Mouse (Mus musculus) midbrain, postnatal 0 days (tissue): ENCODE data around the gene Fbxl16. TPM values are rescaled to one million over a fixed set of nuclear protein-coding genes. Genes with fewer than 3 reads are reported as not detected.

Experiments
- ATAC-seq: fragments of 200-750 bp; cut with Nextera tagmentation; 2 replicates; pipeline ENCODE4 v1.8.0; 2017; ENCODE audit warnings: moderate number of reproducible peaks, mild to moderate bottlenecking, moderate TSS enrichment, moderate library complexity; ENCODE audit not compliant: low FRiP score
- DNase-seq: peaks from one replicate; pipeline ENCODE4 v3.0.0-alpha.2; 2015; ENCODE audit warnings: low spot score
- H3K27ac ChIP-seq: fragments of 300-500 bp; sonication (generic); 2 replicates; pipeline ENCODE4 v1.5.1; 2014; ENCODE audit warnings: low read depth, mild to moderate bottlenecking, low read length, mixed read lengths
- H3K27me3 ChIP-seq: fragments of 300-500 bp; sonication (generic); 2 replicates; pipeline ENCODE4 v1.6.1; 2014; ENCODE audit warnings: low read length, control low read depth, mixed read lengths; ENCODE audit not compliant: insufficient read depth
- H3K36me3 ChIP-seq: fragments of 300-500 bp; sonication (generic); 2 replicates; pipeline ENCODE4 v1.6.1; 2014; ENCODE audit warnings: low read length, control low read depth, mixed read lengths; ENCODE audit not compliant: insufficient read depth
- H3K4me1 ChIP-seq: fragments of 300-500 bp; sonication (generic); 2 replicates; pipeline ENCODE4 v1.6.1; 2014; ENCODE audit warnings: mild to moderate bottlenecking, control low read depth, antibody characterized with exemption, low read length, mixed read lengths; ENCODE audit not compliant: insufficient read depth
- H3K4me2 ChIP-seq: fragments of 300-500 bp; sonication (generic); 2 replicates; pipeline ENCODE4 v1.6.1; 2014; ENCODE audit warnings: low read depth, mild to moderate bottlenecking, low read length, mixed read lengths; ENCODE audit not compliant: poor library complexity, severe bottlenecking
- H3K4me3 ChIP-seq: fragments of 300-500 bp; sonication (generic); 2 replicates; pipeline ENCODE4 v1.5.1; 2014; ENCODE audit warnings: low read depth, mild to moderate bottlenecking, low read length, moderate library complexity
- H3K9ac ChIP-seq: fragments of 300-500 bp; sonication (generic); replicated peaks from 2 replicates; pipeline ENCODE4 v1.6.1; 2014; ENCODE audit warnings: mild to moderate bottlenecking, low read length, moderate library complexity, mixed read lengths; ENCODE audit not compliant: poor library complexity, severe bottlenecking
- H3K9me3 ChIP-seq: fragments of 300-500 bp; sonication (generic); 2 replicates; pipeline ENCODE4 v1.6.1; 2016; ENCODE audit warnings: low read length, control low read depth
- CTCF ChIP-seq: IDR thresholded peaks from 2 replicates; pipeline ENCODE4 v1.5.1; 2016; ENCODE audit warnings: antibody characterized with exemption, mild to moderate bottlenecking
- WGBS: fragments of 180-500 bp; shearing (Covaris S2); extraction: QIAGEN DNeasy Blood & Tissue Kit; methylation state at CpG from one replicate; pipeline ENCODE4 v1.1.7; 2014; 5-methylcytosine and 5-hydroxymethylcytosine counted together
- polyA plus RNA-seq: library from polyadenylated mRNA; unstranded; fragments of >200 nt; fragmentation: Nextera tagmentation; extraction: Ambion mirVana; gene quantifications from 2 replicates; pipeline ENCODE4 v1.2.1, GENCODE M21; 2015
- total RNA-seq: library from RNA; depleted of rRNA; stranded (reverse); fragments of >200 nt; gene quantifications from 2 replicates; pipeline ENCODE4 v1.2.3, GENCODE M21; 2014

The Fbxl16 gene
- total and polyA plus RNA-seq, 2 experiments from 2014 or later, result 51.7 to 154 TPM

DNA sequence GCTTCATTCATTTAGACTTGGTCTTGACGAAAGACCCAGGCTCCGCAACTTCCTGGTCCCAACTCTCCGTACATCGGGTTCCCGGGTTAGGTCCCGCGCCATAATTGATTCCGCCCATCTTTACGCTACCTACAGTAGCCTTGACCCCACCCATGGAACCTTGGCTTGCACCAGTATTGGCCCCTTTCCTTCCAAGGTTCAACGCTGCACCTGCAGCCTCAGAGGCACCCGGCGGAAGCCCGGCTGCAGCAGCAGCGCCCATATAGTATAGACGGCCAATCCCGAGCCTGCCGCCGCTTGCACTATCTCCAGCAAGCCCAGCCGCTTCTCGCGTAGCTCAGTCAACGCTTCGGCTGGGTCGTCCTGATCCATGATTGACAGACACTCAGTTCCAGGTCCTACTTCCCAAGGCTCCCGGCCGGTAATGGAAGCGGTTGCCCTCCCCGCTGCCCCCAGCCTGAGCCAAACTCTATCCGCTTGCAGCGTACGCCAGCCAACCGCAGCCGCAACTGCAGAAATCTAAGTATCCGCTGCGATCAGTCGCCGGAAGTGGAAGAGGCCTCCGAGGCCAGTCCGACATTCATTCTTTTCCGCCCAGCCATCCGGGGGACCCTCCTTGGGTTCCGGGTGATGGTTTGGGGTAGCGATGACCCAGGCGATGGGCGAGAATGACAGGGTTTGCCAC lies 16.9 kb upstream of the Fbxl16 start:
- Histone ChIP-seq H3K9ac (peak overlapping the region; percentile 79), H3K4me3 (peak overlapping the region; percentile 84), H3K4me1 (peaks cover 16% of the 10 kb centered on the region; the same call in 1 of the 2 replicates), H3K27ac (peak overlapping the region; percentile 90), H3K4me2 (peak overlapping the region; percentile 87), H3K27me3 (0 out of 2 replicates have a peak, but pooled peaks cover 6% of the 10 kb centered on the region), H3K36me3 (peaks cover 15% of the 10 kb centered on the region; the same call in 1 of the 2 replicates), H3K9me3 (no peaks in the 10 kb centered on the region)
- WGBS, result under 1% methylated on average over 44 of the region's 45 CpGs
- DNase-seq (peak; percentile 86), ATAC-seq (peak; percentile 78)
- TF ChIP-seq CTCF, result no peak

DNA sequence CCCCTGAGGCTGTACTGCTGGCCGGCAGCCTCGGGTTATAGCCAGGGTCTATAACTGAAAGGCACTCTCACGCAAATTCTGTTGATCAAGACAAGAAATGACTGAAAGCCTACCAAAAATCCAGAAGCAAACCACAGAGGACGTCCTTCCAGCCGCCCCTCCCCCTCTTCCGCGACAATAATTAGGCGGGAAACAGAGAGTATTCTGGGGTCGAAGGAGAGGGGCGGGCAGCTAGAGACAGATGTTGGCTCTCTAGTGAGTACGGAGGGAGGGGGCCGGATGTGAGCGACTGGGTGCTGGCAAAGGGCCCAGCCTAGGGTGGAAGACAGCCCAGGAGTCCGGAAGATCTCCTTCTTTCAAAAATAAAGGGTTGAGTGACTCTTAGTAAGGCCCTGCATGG lies 16.3 kb upstream of the Fbxl16 start, which contains the start of gene Fam173a:
Fam173a (minus strand) TSS at position 287 of the 400 bp plus-strand sequence.
- no peak for TF ChIP-seq CTCF
- H3K27me3 ChIP-seq, result peaks cover 11% of the 10 kb centered on the region; the same call in 1 of the 2 replicates
- H3K4me3 ChIP-seq, result peak within 1 kb of the TSS; percentile 84
- under 1% methylated on average over 14 of the region's 14 CpGs for WGBS
- peaks cover 16% of the 10 kb centered on the region; the same call in 1 of the 2 replicates for H3K4me1 ChIP-seq
- DNase-seq, result peak; percentile 81
- H3K9ac ChIP-seq, result peak within 1 kb of the TSS; percentile 79
- H3K4me2 ChIP-seq, result peak within 1 kb of the TSS; percentile 87
- H3K36me3 ChIP-seq, result peaks cover 10% of the 10 kb centered on the region; the same call in 1 of the 2 replicates
- peak within 1 kb of the TSS; percentile 90 for H3K27ac ChIP-seq
- no peaks in the 10 kb centered on the region for H3K9me3 ChIP-seq
- ATAC-seq, result peak; percentile 67

DNA sequence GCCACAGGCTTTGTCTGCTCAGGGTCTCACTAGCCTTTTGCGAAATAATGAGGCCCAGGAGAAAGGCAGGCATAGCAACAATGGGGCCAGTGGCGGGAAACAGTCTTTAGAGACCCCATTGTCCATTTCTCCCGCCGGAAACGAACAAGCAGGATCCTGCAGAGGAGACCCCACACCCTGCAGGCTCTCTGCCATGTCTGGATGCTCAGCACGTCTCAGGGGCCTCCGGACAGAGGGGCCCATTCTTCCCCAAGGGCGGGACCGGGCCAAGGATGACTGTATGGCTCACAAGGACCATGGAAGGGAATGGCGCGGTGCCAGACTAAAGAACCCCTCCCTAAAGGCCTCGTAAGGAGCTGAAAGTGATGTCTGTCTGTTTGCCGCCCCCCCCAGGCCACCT lies 14.7 kb upstream of the Fbxl16 start:
- H3K9me3 ChIP-seq, result no peaks in the 10 kb centered on the region
- no peak for ATAC-seq
- H3K36me3 ChIP-seq, result 0 out of 2 replicates have a peak, but pooled peaks cover 6% of the 10 kb centered on the region
- peaks cover 11% of the 10 kb centered on the region; the same call in 1 of the 2 replicates for H3K27me3 ChIP-seq
- H3K4me3 ChIP-seq, result no peak overlapping the region
- DNase-seq, result peak; percentile 52
- WGBS, result 17% methylated on average over 13 of the region's 13 CpGs
- no peak overlapping the region for H3K9ac ChIP-seq
- peak overlapping the region; percentile 79; the same call in 1 of the 2 replicates for H3K4me2 ChIP-seq
- H3K4me1 ChIP-seq, result peaks cover 16% of the 10 kb centered on the region; the same call in 1 of the 2 replicates
- no peak for TF ChIP-seq CTCF
- H3K27ac ChIP-seq, result no peak overlapping the region

DNA sequence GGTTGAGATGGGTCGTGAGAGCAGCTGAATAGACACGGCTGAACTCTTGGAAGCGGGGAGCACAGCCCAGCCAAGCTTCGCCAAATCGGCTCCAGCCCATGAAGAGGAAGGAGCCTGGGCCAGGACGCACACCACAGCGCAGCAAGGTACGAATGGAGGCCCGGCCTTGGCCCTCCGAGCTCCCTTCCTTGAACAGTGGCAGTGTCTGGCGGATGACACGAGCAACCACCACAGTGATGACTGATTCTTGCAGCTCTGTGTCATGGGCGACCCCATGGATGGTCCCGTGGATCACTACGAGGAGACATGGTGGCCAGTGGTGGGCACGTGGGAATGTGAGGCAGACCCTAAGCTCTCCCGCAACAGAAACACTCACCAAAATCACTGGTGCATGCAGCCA lies 13.9 kb upstream of the Fbxl16 start:
- no peak for TF ChIP-seq CTCF
- H3K4me2 ChIP-seq, result peak overlapping the region; percentile 79
- H3K27ac ChIP-seq, result peak overlapping the region; percentile 65
- peaks cover 16% of the 10 kb centered on the region; the same call in 1 of the 2 replicates for H3K4me1 ChIP-seq
- 42% methylated on average over 17 of the region's 17 CpGs for WGBS
- H3K9ac ChIP-seq, result no peak overlapping the region
- H3K4me3 ChIP-seq, result no peak overlapping the region
- H3K9me3 ChIP-seq, result no peaks in the 10 kb centered on the region
- DNase-seq (no peak), ATAC-seq (no peak)
- H3K36me3 ChIP-seq, result no peaks in the 10 kb centered on the region
- peaks cover 11% of the 10 kb centered on the region; the same call in 1 of the 2 replicates for H3K27me3 ChIP-seq

DNA sequence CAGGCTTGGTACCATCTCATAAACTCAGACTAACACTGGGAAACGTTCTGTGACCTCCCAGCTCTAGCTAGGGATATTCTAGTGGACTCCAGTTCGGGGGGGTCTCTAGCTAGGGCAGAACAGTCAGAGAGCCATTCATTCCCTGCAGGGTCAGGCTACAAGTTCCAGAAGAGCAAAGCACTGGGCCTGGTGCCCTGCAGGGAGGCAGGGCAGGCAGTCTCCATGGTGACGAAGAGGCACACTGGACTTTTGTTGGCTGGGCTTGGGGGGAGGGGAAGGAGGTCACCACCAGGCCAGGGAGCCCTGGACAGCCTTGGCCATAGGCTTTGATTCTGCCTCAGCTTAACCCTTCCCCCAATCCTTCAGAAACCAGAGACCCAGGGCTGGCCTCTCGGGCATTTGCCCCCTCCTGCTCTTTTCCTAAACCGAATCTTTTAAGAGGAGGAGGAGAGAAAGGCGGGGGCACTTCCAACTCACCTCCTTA lies 13.2 kb upstream of the Fbxl16 start, which contains the start of gene AC134908.4:
AC134908.4 (minus strand) TSS at position 51 of the 484 bp plus-strand sequence.
- TF ChIP-seq CTCF, result no peak
- Histone ChIP-seq H3K4me3 (peak within 1 kb of the TSS; percentile 51), H3K27ac (peak within 1 kb of the TSS; percentile 65), H3K4me1 (peaks cover 13% of the 10 kb centered on the region; the same call in 1 of the 2 replicates), H3K9ac (0 out of 2 replicates have a peak within 1 kb of the TSS, but pooled peaks have one; percentile 29), H3K27me3 (peaks cover 11% of the 10 kb centered on the region; the same call in 1 of the 2 replicates), H3K9me3 (no peaks in the 10 kb centered on the region), H3K4me2 (peak within 1 kb of the TSS; percentile 79), H3K36me3 (no peaks in the 10 kb centered on the region)
- WGBS, result 9% methylated on average over 6 of the region's 6 CpGs
- peak; percentile 80 for DNase-seq
- peak; percentile 31 for ATAC-seq
